Mouse (Mus musculus) cortical plate, adult 2 months (tissue): ENCODE measurements around the gene Med1. TPM values are rescaled to one million over a fixed set of nuclear protein-coding genes. Genes with fewer than 3 reads are reported as not detected.

Source experiments
- H3K27ac ChIP-seq: fragments of 200-500 bp; 2 replicates; pipeline ENCODE4 v1.5.1; 2012; ENCODE audit warnings: low read length, control low read depth, inconsistent platforms; ENCODE audit not compliant: insufficient read depth
- H3K4me1 ChIP-seq: fragments of 200-500 bp; 2 replicates; pipeline ENCODE4 v1.6.1; 2011; ENCODE audit warnings: low read length; ENCODE audit not compliant: control insufficient read depth, insufficient read depth
- H3K4me3 ChIP-seq: fragments of 200-500 bp; 2 replicates; pipeline ENCODE4 v1.5.1; 2011; ENCODE audit warnings: mild to moderate bottlenecking, low read length, control low read depth; ENCODE audit not compliant: insufficient read depth
- CTCF ChIP-seq: fragments of 200-500 bp; IDR thresholded peaks from 2 replicates; pipeline ENCODE4 v1.5.1; 2011; ENCODE audit warnings: mild to moderate bottlenecking, control low read depth, low read length; ENCODE audit not compliant: insufficient read depth; ENCODE audit errors: extremely low read depth
- POLR2A ChIP-seq: fragments of 200-500 bp; IDR thresholded peaks from 2 replicates; pipeline ENCODE4 v1.6.1; 2011; ENCODE audit warnings: mild to moderate bottlenecking, low read length, control low read depth; ENCODE audit not compliant: insufficient read depth; ENCODE audit errors: extremely low read depth
- polyA plus RNA-seq: library from polyadenylated mRNA; depleted of rRNA; stranded (reverse); fragments of >200 nt; gene quantifications from 2 replicates; pipeline ENCODE4 v1.2.3, GENCODE M21; 2012; rRNA removed

Gene Med1
- polyA plus RNA-seq, 1 experiment = 23.3 TPM

DNA sequence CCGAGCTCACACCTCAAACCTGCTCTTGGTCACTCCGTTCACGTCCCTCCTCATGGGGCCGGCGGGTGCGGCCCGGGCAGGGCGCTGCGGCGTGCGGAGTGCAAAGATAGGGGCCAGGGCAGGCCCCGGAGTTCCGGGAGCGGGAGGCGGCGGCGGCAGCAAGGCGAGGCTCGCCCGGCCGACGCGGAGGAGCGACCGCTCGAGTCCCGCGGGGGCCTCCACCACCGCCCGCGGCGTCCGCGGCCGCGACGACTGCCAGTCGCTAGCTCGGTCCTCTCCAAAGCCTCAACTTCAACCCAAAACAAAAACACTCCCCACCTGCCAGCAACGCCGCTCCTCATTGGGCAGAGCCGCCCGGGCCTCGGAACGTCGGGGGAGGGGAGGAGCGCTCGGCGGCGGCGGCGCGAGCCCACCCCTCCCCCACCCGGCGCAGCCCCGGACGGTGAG lies 43.8 kb downstream of the Med1 start:
- H3K4me1 ChIP-seq = peaks cover 7% of the 10 kb centered on the region; the same call in 1 of the 2 replicates
- peak overlapping the region; percentile 81; the same call in 1 of the 2 replicates for H3K27ac ChIP-seq
- TF ChIP-seq CTCF (no peak), POLR2A (peak; percentile 72; the same call in 1 of the 2 replicates)
- H3K4me3 ChIP-seq = peak overlapping the region; percentile 77

- peak overlapping the region; percentile 81; the same call in 1 of the 2 replicates for H3K27ac ChIP-seq
- peak overlapping the region; percentile 77 for H3K4me3 ChIP-seq
- H3K4me1 ChIP-seq = peaks cover 7% of the 10 kb centered on the region; the same call in 1 of the 2 replicates
- TF ChIP-seq POLR2A (no peak), CTCF (no peak)
These were observed 44.4 kb downstream of the Med1 start for GRCm38 (mm10) chr11:98148551-98149301.

- Histone ChIP-seq H3K4me1 (peaks cover 7% of the 10 kb centered on the region; the same call in 1 of the 2 replicates), H3K27ac (no peak overlapping the region), H3K4me3 (no peak overlapping the region)
- TF ChIP-seq CTCF = no peak
- TF ChIP-seq POLR2A = no peak
These were observed 47.2 kb downstream of the Med1 start for GRCm38 (mm10) chr11:98145856-98146255.

DNA sequence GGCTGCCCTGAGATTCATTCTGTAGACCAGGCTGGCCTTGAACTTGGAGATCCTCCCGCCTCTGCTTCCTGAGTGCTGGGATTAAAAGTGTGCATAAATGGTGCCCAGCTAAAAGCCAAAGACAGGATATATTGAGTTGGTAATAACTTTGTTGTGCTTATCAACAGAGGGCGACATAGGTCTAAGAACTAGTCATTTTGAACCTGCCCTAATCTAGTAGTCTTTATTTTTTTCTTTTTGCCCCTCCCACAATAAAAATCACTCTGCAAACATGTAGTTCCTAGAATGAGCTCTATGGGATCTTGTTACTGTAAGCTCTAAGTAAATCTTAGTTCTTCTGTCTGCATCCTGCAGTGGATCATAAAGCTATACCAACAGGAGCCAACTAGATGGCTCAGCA lies 50.5 kb downstream of the Med1 start:
- peaks cover 9% of the 10 kb centered on the region for H3K4me1 ChIP-seq
- H3K27ac ChIP-seq = no peak overlapping the region
- H3K4me3 ChIP-seq = no peak overlapping the region
- no peak for TF ChIP-seq CTCF
- no peak for TF ChIP-seq POLR2A

DNA sequence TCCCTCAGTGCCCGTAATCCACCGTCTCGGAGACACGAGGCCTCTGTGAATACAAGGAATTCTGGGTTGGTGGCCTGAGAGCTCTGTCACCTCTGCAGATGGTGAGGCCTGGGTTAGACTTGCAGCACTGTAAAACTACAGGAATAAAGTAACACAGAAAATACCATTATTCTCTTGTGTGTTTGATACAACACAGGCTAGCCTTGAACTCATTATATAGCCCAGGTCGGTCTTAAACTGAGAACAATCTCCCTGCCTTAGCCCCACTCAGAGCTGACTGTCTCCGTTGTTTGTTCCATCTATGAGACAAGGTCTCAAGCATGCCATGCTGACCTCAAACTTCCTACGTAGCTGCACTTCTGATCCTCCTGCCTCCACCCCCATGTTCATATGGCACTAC lies 54.2 kb downstream of the Med1 start:
- no peak for TF ChIP-seq POLR2A
- TF ChIP-seq CTCF = no peak
- Histone ChIP-seq H3K4me1 (peaks cover 6% of the 10 kb centered on the region), H3K4me3 (no peak overlapping the region), H3K27ac (no peak overlapping the region)

GRCm38 (mm10) chr11:98137836-98138235 lies 55.3 kb downstream of the Med1 start:
- Histone ChIP-seq H3K27ac (no peak overlapping the region), H3K4me3 (no peak overlapping the region), H3K4me1 (peaks cover 6% of the 10 kb centered on the region)
- TF ChIP-seq CTCF (no peak), POLR2A (no peak)

- no peak for TF ChIP-seq POLR2A
- Histone ChIP-seq H3K4me1 (peaks cover 6% of the 10 kb centered on the region), H3K27ac (no peak overlapping the region), H3K4me3 (no peak overlapping the region)
These were observed 58.1 kb downstream of the Med1 start for GRCm38 (mm10) chr11:98134951-98135350.

DNA sequence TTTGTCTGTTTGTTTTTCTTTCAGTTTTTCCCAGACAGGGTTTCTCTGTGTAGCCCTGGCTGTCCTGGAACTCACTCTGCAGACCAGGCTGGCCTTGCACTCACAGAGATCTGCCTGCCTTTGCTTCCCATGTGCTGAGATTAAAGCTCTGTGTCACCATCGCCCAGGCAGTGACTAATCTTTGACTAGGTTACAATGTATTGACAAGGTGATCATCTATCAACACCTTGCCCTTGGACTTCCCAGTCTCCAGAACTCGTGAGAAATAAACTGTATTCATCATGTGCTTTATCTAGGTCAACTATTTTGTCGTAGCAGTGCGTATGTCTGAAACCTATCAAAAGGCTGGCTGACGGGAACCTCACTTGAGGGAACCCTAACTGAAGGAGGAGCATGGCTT lies 69.7 kb downstream of the Med1 start:
- H3K27ac ChIP-seq = no peak overlapping the region
- H3K4me1 ChIP-seq = no peaks in the 10 kb centered on the region
- TF ChIP-seq POLR2A = no peak
- no peak for TF ChIP-seq CTCF
- no peak overlapping the region for H3K4me3 ChIP-seq

DNA sequence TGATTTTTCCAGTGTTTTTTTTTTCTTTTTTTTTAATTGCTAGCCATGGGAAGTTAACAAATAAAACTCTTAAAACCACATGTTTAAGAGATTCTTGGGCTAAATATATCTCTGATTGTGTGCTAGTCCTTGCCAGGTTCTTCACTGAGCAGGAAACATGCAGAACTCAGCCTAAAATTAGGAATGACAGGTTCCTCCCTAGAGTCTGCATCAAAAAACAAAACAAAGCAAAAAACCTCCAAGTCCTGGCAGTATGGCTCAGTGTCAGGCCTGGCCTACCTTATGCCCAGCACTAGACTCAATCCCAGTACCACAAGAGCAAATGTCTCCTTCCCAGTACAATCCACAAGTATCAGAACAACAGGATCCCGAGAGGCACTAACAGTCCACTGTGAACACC lies 78.7 kb downstream of the Med1 start:
- peaks cover 2% of the 10 kb centered on the region for H3K4me1 ChIP-seq
- TF ChIP-seq POLR2A (no peak), CTCF (no peak)
- H3K27ac ChIP-seq = peak overlapping the region; percentile 55
- no peak overlapping the region for H3K4me3 ChIP-seq

DNA sequence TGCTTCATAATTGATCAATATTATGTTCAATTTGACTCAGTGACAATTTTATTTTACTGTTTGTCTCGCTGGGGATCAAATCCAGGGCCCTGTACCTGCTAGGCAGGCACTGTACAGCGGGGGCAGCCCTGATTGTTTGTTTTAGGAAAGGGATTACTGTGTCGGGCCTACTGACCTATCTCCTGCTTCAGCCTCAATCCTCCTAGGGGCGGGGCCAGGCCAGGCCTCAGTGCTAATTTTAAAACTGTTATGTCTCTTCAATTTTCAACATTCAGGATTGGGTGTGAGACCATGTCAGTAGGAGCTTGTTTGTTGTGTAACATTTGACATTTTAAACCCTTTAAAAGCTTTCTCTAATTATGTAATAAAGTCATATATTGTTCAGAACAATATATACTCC lies 79.6 kb downstream of the Med1 start:
- Histone ChIP-seq H3K27ac (no peak overlapping the region), H3K4me1 (peaks cover 2% of the 10 kb centered on the region), H3K4me3 (no peak overlapping the region)
- TF ChIP-seq CTCF (no peak), POLR2A (no peak)

DNA sequence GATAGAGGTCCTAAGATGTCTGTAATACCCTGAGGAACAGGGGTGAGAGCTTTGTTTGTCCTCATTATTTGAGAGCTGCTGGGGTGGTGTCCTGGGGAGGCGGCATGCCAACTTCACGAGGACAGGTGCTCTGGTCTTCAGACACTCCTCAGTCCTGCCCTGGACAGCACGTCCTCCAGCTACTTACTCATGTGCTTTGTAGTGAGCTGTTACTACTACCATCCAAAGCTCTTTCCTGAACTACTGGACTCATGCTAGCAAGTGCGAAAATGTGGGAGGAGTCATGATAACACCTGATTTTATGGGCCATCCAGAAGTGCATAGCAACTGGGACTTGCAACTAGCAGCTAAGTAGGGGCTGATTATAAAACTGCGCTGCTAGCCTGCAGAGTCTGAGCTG lies 83.4 kb downstream of the Med1 start:
- H3K27ac ChIP-seq = no peak overlapping the region
- peaks cover 2% of the 10 kb centered on the region for H3K4me1 ChIP-seq
- no peak overlapping the region for H3K4me3 ChIP-seq
- TF ChIP-seq POLR2A (no peak), CTCF (no peak)

Other genes starting within 250 kb of the Med1 start
- gene Plxdc1, start 206.8 kb downstream of the Med1 start, polyA plus RNA-seq = 28.6 and 29.2 TPM in 2 replicates
- gene Arl5c, start 197.1 kb downstream of the Med1 start, polyA plus RNA-seq = 2.2 and 2.6 TPM in 2 replicates
- gene Cacnb1, start 170.3 kb downstream of the Med1 start, polyA plus RNA-seq = 114 and 117 TPM in 2 replicates
- gene Rpl19, start 166.6 kb downstream of the Med1 start, polyA plus RNA-seq = 880 and 901 TPM in 2 replicates
- 49.7 and 51.6 TPM in 2 replicates for gene Stac2, start 139.8 kb downstream of the Med1 start, polyA plus RNA-seq
- 25.0 and 25.6 TPM in 2 replicates for gene Fbxl20, start 42.9 kb downstream of the Med1 start, polyA plus RNA-seq
- 18.1 and 18.6 TPM in 2 replicates for gene Cdk12, start 9.8 kb upstream of the Med1 start, polyA plus RNA-seq
- gene Neurod2, start 136.4 kb upstream of the Med1 start, polyA plus RNA-seq = 45.0 and 57.2 TPM in 2 replicates
- gene Ppp1r1b, start 155.1 kb upstream of the Med1 start, polyA plus RNA-seq = 127 and 322 TPM in 2 replicates
- gene Stard3, start 165.1 kb upstream of the Med1 start, polyA plus RNA-seq = 63.2 and 70.8 TPM in 2 replicates
- gene Tcap, start 190.5 kb upstream of the Med1 start, polyA plus RNA-seq = 13.6 and 17.7 TPM in 2 replicates
- 0.13 and 0.40 TPM in 2 replicates for gene Pnmt, start 193.2 kb upstream of the Med1 start, polyA plus RNA-seq
- gene Pgap3, start 207.2 kb upstream of the Med1 start, polyA plus RNA-seq = 14.4 TPM in 2 replicates
- 2.0 and 2.6 TPM in 2 replicates for gene Erbb2, start 219.2 kb upstream of the Med1 start, polyA plus RNA-seq
- gene Mien1, start 245.7 kb upstream of the Med1 start, polyA plus RNA-seq = 192 and 197 TPM in 2 replicates